Mouse (Mus musculus) embryonic fibroblast, embryonic 13.5 days (primary cell): ENCODE results near the gene Asb8.

Source experiments
- CTCF ChIP-seq: IDR thresholded peaks from 2 replicates; pipeline ENCODE4 v1.5.1; 2011; ENCODE audit warnings: mild to moderate bottlenecking, control low read depth, low read length, moderate library complexity, borderline replicate concordance; ENCODE audit not compliant: insufficient read depth
- POLR2A ChIP-seq: IDR thresholded peaks from 2 replicates; pipeline ENCODE4 v1.6.1; 2011; ENCODE audit warnings: low read depth, mild to moderate bottlenecking, control low read depth, low read length, moderate library complexity

DNA sequence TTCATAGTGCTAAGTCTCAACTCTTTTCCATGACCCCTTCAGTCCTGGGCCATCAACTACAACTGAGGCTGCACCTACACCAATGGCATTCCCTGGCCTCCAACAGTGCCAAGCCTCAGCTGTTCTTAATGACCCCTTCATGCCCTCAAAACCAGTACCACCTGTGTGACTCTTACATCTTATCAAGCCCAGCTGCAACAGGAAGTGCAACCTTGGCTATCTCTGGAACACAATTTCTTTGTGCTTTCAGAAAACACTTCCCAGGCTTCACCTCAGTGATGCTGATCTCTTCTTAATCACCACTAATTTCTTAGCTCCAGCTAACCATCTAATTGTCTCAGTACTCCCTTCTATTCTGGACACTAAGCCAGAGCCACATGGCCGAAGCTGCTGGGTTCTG lies 76.5 kb downstream of the Asb8 start:
- no peak for TF ChIP-seq POLR2A
- no peak for TF ChIP-seq CTCF
